Mouse (Mus musculus): ENCODE measurements at regions not wholly inside any gene's neighbourhood (a gene's known extent, or its start where the extent isn't known, plus 50 kb on each side); places are given as distances from the start of the nearest gene placed in this dataset.

- no peak for TF ChIP-seq CTCF (IDR thresholded peaks at IDR 0.05; ENCODE audit: low read depth)
- TF ChIP-seq EP300 (IDR thresholded peaks at IDR 0.05; ENCODE audit: low read depth) = no peak
- H3K27me3 ChIP-seq (ENCODE audit: insufficient read depth, low read length) = no peaks in the 10 kb centered on the region
- no peaks in the 10 kb centered on the region for H3K9me3 ChIP-seq (ENCODE audit: low read length)
- no peak overlapping the region for H3K4me3 ChIP-seq (ENCODE audit: low read depth, low read length)
- DNase-seq (no peak), ATAC-seq (no peak)
- no peak overlapping the region for H3K9ac ChIP-seq (replicated peaks)
- WGBS (ENCODE audit: insufficient replicate concordance) = 78% methylated on average over 11 of the region's 11 CpGs
- H3K36me3 ChIP-seq (replicated peaks; ENCODE audit: insufficient read depth, low read length) = no peaks in the 10 kb centered on the region
- H3K4me2 ChIP-seq (ENCODE audit: low read depth, low read length) = no peak overlapping the region
- H3K4me1 ChIP-seq (ENCODE audit: insufficient read depth) = no peaks in the 10 kb centered on the region
- H3K27ac ChIP-seq (ENCODE audit: low read depth) = no peak overlapping the region
These were observed 255.1 kb downstream of the Epha4 start for GRCm38 (mm10) chr1:77259789-77260188.

GRCm38 (mm10) chr1:77261678-77262077 lies 253.2 kb downstream of the Epha4 start:
- DNase-seq (no peak), ATAC-seq (no peak)
- no peak overlapping the region for H3K4me3 ChIP-seq (ENCODE audit: low read depth, low read length)
- H3K27ac ChIP-seq (ENCODE audit: low read depth) = no peak overlapping the region
- H3K9me3 ChIP-seq (ENCODE audit: low read length) = no peaks in the 10 kb centered on the region
- H3K9ac ChIP-seq (replicated peaks) = no peak overlapping the region
- 77% methylated on average over 4 of the region's 4 CpGs for WGBS (ENCODE audit: insufficient replicate concordance)
- no peaks in the 10 kb centered on the region for H3K36me3 ChIP-seq (replicated peaks; ENCODE audit: insufficient read depth, low read length)
- no peak overlapping the region for H3K4me2 ChIP-seq (ENCODE audit: low read depth, low read length)
- H3K27me3 ChIP-seq (ENCODE audit: insufficient read depth, low read length) = no peaks in the 10 kb centered on the region
- H3K4me1 ChIP-seq (ENCODE audit: insufficient read depth) = no peaks in the 10 kb centered on the region
- TF ChIP-seq CTCF (IDR thresholded peaks at IDR 0.05; ENCODE audit: low read depth) (no peak), EP300 (IDR thresholded peaks at IDR 0.05; ENCODE audit: low read depth) (no peak)

GRCm38 (mm10) chr1:77265677-77266076 lies 249.2 kb downstream of the Epha4 start:
- no peaks in the 10 kb centered on the region for H3K9me3 ChIP-seq (ENCODE audit: low read length)
- no peak overlapping the region for H3K9ac ChIP-seq (replicated peaks)
- ATAC-seq = no peak
- TF ChIP-seq CTCF (IDR thresholded peaks at IDR 0.05; ENCODE audit: low read depth) = no peak
- TF ChIP-seq EP300 (IDR thresholded peaks at IDR 0.05; ENCODE audit: low read depth) = no peak
- H3K4me1 ChIP-seq (ENCODE audit: insufficient read depth) = no peaks in the 10 kb centered on the region
- no peak overlapping the region for H3K4me3 ChIP-seq (ENCODE audit: low read depth, low read length)
- DNase-seq = no peak
- H3K36me3 ChIP-seq (replicated peaks; ENCODE audit: insufficient read depth, low read length) = no peaks in the 10 kb centered on the region
- no peaks in the 10 kb centered on the region for H3K27me3 ChIP-seq (ENCODE audit: insufficient read depth, low read length)
- no peak overlapping the region for H3K27ac ChIP-seq (ENCODE audit: low read depth)
- no peak overlapping the region for H3K4me2 ChIP-seq (ENCODE audit: low read depth, low read length)
- WGBS (ENCODE audit: insufficient replicate concordance) = 80% methylated on average over 8 of the region's 8 CpGs

GRCm38 (mm10) chr1:77267311-77268003 lies 247.4 kb downstream of the Epha4 start:
- Histone ChIP-seq H3K9me3 (ENCODE audit: low read length) (no peaks in the 10 kb centered on the region), H3K9ac (replicated peaks) (no peak overlapping the region), H3K27ac (ENCODE audit: low read depth) (no peak overlapping the region), H3K36me3 (replicated peaks; ENCODE audit: insufficient read depth, low read length) (no peaks in the 10 kb centered on the region), H3K4me3 (ENCODE audit: low read depth, low read length) (no peak overlapping the region), H3K4me1 (ENCODE audit: insufficient read depth) (no peaks in the 10 kb centered on the region), H3K4me2 (ENCODE audit: low read depth, low read length) (no peak overlapping the region), H3K27me3 (ENCODE audit: insufficient read depth, low read length) (no peaks in the 10 kb centered on the region)
- no peak for ATAC-seq
- 59% methylated on average over 4 of the region's 4 CpGs for WGBS (ENCODE audit: insufficient replicate concordance)
- TF ChIP-seq EP300 (IDR thresholded peaks at IDR 0.05; ENCODE audit: low read depth) (no peak), CTCF (IDR thresholded peaks at IDR 0.05; ENCODE audit: low read depth) (no peak)
- DNase-seq = no peak

GRCm38 (mm10) chr1:77275297-77275696 lies 239.6 kb downstream of the Epha4 start:
- 86% methylated on average over 9 of the region's 9 CpGs for WGBS (ENCODE audit: insufficient replicate concordance)
- H3K36me3 ChIP-seq (replicated peaks; ENCODE audit: insufficient read depth, low read length) = no peaks in the 10 kb centered on the region
- DNase-seq (no peak), ATAC-seq (no peak)
- TF ChIP-seq EP300 (IDR thresholded peaks at IDR 0.05; ENCODE audit: low read depth) (no peak), CTCF (IDR thresholded peaks at IDR 0.05; ENCODE audit: low read depth) (no peak)
- H3K4me2 ChIP-seq (ENCODE audit: low read depth, low read length) = no peak overlapping the region
- no peak overlapping the region for H3K27ac ChIP-seq (ENCODE audit: low read depth)
- no peak overlapping the region for H3K9ac ChIP-seq (replicated peaks)
- no peaks in the 10 kb centered on the region for H3K27me3 ChIP-seq (ENCODE audit: insufficient read depth, low read length)
- H3K4me1 ChIP-seq (ENCODE audit: insufficient read depth) = peaks cover 9% of the 10 kb centered on the region
- H3K9me3 ChIP-seq (ENCODE audit: low read length) = no peaks in the 10 kb centered on the region
- H3K4me3 ChIP-seq (ENCODE audit: low read depth, low read length) = no peak overlapping the region

GRCm38 (mm10) chr1:77279566-77279965 lies 235.3 kb downstream of the Epha4 start:
- Histone ChIP-seq H3K4me2 (ENCODE audit: low read depth, low read length) (peak overlapping the region; percentile 46), H3K9me3 (ENCODE audit: low read length) (no peaks in the 10 kb centered on the region), H3K27me3 (ENCODE audit: insufficient read depth, low read length) (no peaks in the 10 kb centered on the region), H3K4me1 (ENCODE audit: insufficient read depth) (peaks cover 31% of the 10 kb centered on the region), H3K36me3 (replicated peaks; ENCODE audit: insufficient read depth, low read length) (no peaks in the 10 kb centered on the region), H3K27ac (ENCODE audit: low read depth) (no peak overlapping the region), H3K4me3 (ENCODE audit: low read depth, low read length) (no peak overlapping the region), H3K9ac (replicated peaks) (no peak overlapping the region)
- ATAC-seq (no peak), DNase-seq (no peak)
- TF ChIP-seq EP300 (IDR thresholded peaks at IDR 0.05; ENCODE audit: low read depth) (no peak), CTCF (IDR thresholded peaks at IDR 0.05; ENCODE audit: low read depth) (no peak)
- WGBS (ENCODE audit: insufficient replicate concordance) = 58% methylated on average over 7 of the region's 7 CpGs

All from liver, postnatal 0 days (tissue).